Comparison of ENCODE assay signal across 8 mouse cellular contexts in the genomic region with DNA sequence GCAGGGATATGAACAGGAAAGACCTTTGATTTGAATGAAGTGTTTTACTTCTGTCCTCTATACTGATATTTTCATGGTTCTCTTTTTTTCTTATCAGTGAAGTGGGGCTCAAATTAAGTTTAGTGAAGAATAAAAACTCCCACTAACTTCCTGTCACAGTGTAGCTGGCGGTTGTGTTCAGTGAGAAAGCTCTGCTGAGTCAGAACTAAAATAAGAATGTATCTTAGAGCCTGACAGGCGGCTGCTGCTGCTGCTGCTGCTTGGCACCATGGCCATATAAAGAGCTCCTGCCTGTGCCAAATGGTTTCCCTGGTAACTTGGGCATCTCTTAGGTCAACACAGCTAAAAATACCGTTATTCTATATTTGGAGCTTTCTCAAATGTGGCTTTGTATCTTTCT.
DNase-seq lines count a peak whose midpoint lies in the region; ATAC-seq and TF ChIP-seq lines count a peak whose summit lies in the region.

No protein-coding gene starts in this region.

- peak overlapping the region; percentile 76 for H3K27ac ChIP-seq in gastrocnemius, adult 2 months
- peak overlapping the region; percentile 92 for H3K27ac ChIP-seq in heart, postnatal 0 days (ENCODE audit: low read depth)
- H3K27ac ChIP-seq in limb, embryonic 13.5 days: peak overlapping the region; percentile 63; the same call in 1 of the 2 replicates

- DNase-seq in gastrocnemius, adult 2 months: peak; percentile 58
- no peak for DNase-seq in gastrocnemius, postnatal 36 days
- DNase-seq in CD4-positive helper T cell, adult 2 months (ENCODE audit: low read depth, low spot score): peak; percentile 70
- peak; percentile 94 for DNase-seq in heart, postnatal 0 days (ENCODE audit: low spot score)
- peak; percentile 51 for DNase-seq in retina, postnatal 1 day
- DNase-seq in ovary, postnatal 10 days (ENCODE audit: low spot score): no peak

- intact Hi-C loops in gastrocnemius, adult 2 months (cut with DNase I): no loop called here
- intact Hi-C loops in gastrocnemius, postnatal 36 days (cut with DNase I): no loop called here

- no peaks in the 10 kb centered on the region for H3K36me3 ChIP-seq in heart, postnatal 0 days (replicated peaks; ENCODE audit: control insufficient read depth, insufficient read depth, low read length)
- H3K36me3 ChIP-seq in limb, embryonic 13.5 days: no peaks in the 10 kb centered on the region

- no peak overlapping the region for H3K9ac ChIP-seq in heart, postnatal 0 days (replicated peaks; ENCODE audit: low read depth, low read length)
- no peak overlapping the region for H3K9ac ChIP-seq in limb, embryonic 13.5 days

- peak overlapping the region; percentile 30; the same call in 1 of the 2 replicates for H3K4me2 ChIP-seq in heart, postnatal 0 days (ENCODE audit: low read depth, low read length)
- no peak overlapping the region for H3K4me2 ChIP-seq in limb, embryonic 13.5 days (replicated peaks)

- no peak overlapping the region; the same call in 1 of the 2 replicates for H3K4me3 ChIP-seq in gastrocnemius, adult 2 months
- H3K4me3 ChIP-seq in heart, postnatal 0 days (ENCODE audit: low read depth, low read length): no peak overlapping the region
- H3K4me3 ChIP-seq in limb, embryonic 13.5 days: no peak overlapping the region

- H3K4me1 ChIP-seq in heart, postnatal 0 days (ENCODE audit: control insufficient read depth, insufficient read depth): peaks cover 33% of the 10 kb centered on the region
- H3K4me1 ChIP-seq in limb, embryonic 13.5 days: peaks cover 28% of the 10 kb centered on the region

- no peak for TF ChIP-seq EP300 in heart, postnatal 0 days (IDR thresholded peaks at IDR 0.05; ENCODE audit: low read depth)

- peak; percentile 89 for ATAC-seq in common myeloid progenitor, adult 5-6 weeks (replicated peaks; ENCODE audit: low read depth, poor library complexity, severe bottlenecking)
- ATAC-seq in heart, postnatal 0 days (ENCODE audit: insufficient read depth, low read depth): peak; percentile 88
- 0 out of 2 replicates have a peak, but pooled peaks have one; percentile 51 for ATAC-seq in limb, embryonic 13.5 days (ENCODE audit: low FRiP score, low read depth)

- no peak for TF ChIP-seq CTCF in gastrocnemius, adult 2 months (IDR thresholded peaks at IDR 0.05)
- TF ChIP-seq CTCF in heart, postnatal 0 days (IDR thresholded peaks at IDR 0.05; ENCODE audit: low read depth): no peak

- under 1% methylated on average over 3 of the region's 3 CpGs for WGBS in heart, postnatal 0 days
- WGBS in limb, embryonic 13.5 days: 33% methylated on average over 3 of the region's 3 CpGs

- no peaks in the 10 kb centered on the region for H3K9me3 ChIP-seq in heart, postnatal 0 days (replicated peaks; ENCODE audit: control insufficient read depth, low read length)
- H3K9me3 ChIP-seq in limb, embryonic 13.5 days: no peaks in the 10 kb centered on the region

- no peaks in the 10 kb centered on the region for H3K27me3 ChIP-seq in heart, postnatal 0 days (ENCODE audit: control insufficient read depth, insufficient read depth, low read length)
- H3K27me3 ChIP-seq in limb, embryonic 13.5 days: no peaks in the 10 kb centered on the region

Comparison
In these comparisons a context has a peak if more than half of its experiments do, and no peak if none do; other contexts are left out.
1. DNase-seq: peak in gastrocnemius, adult 2 months (single experiment), CD4-positive helper T cell, adult 2 months (single experiment), heart, postnatal 0 days (single experiment) and retina, postnatal 1 day (single experiment); none in gastrocnemius, postnatal 36 days (0 of 2) and ovary, postnatal 10 days (single experiment).
2. Peak in every context shown above with its lines, with median percentiles within 50 percentile points of each other: H3K27ac ChIP-seq and ATAC-seq.